Mouse (Mus musculus) limb, embryonic 14.5 days (tissue): ENCODE measurements at regions not wholly inside any gene's neighbourhood (a gene's known extent, or its start where the extent isn't known, plus 50 kb on each side); places are given as distances from the start of the nearest gene placed in this dataset.
A peak's percentile ranks its signal among the peaks of the same experiment; 100 is the strongest.

Experiments
- ATAC-seq: fragments of 200-750 bp; cut with Nextera tagmentation; 2 replicates; pipeline ENCODE4 v1.8.0; 2017; ENCODE audit warnings: low read depth, moderate number of reproducible peaks, moderate TSS enrichment; ENCODE audit not compliant: low FRiP score
- DNase-seq: peaks from one replicate; pipeline ENCODE4 v3.0.0-alpha.2; 2015; ENCODE audit warnings: low spot score
- H3K27ac ChIP-seq: fragments of 300-500 bp; sonication (generic); replicated peaks from 2 replicates; pipeline ENCODE4 v1.5.1; 2014; ENCODE audit warnings: low read depth, mild to moderate bottlenecking, low read length, moderate library complexity, mixed read lengths
- H3K27me3 ChIP-seq: fragments of 300-500 bp; sonication (generic); 2 replicates; pipeline ENCODE4 v1.6.1; 2014; ENCODE audit warnings: low read length, mixed read lengths; ENCODE audit not compliant: control insufficient read depth, insufficient read depth
- H3K36me3 ChIP-seq: fragments of 300-500 bp; sonication (generic); 2 replicates; pipeline ENCODE4 v1.6.1; 2014; ENCODE audit warnings: mild to moderate bottlenecking, low read length, moderate library complexity, mixed read lengths; ENCODE audit not compliant: control insufficient read depth, insufficient read depth
- H3K4me1 ChIP-seq: fragments of 300-500 bp; sonication (generic); 2 replicates; pipeline ENCODE4 v1.6.1; 2014; ENCODE audit warnings: antibody characterized with exemption, low read length, mixed read lengths; ENCODE audit not compliant: control insufficient read depth, insufficient read depth
- H3K4me2 ChIP-seq: fragments of 300-500 bp; sonication (generic); replicated peaks from 2 replicates; pipeline ENCODE4 v1.6.1; 2014; ENCODE audit warnings: low read depth, mild to moderate bottlenecking, low read length, moderate library complexity; ENCODE audit not compliant: severe bottlenecking
- H3K4me3 ChIP-seq: fragments of 300-500 bp; sonication (generic); replicated peaks from 2 replicates; pipeline ENCODE4 v1.5.1; 2014; ENCODE audit warnings: low read length
- H3K9ac ChIP-seq: fragments of 300-500 bp; sonication (generic); 2 replicates; pipeline ENCODE4 v1.6.1; 2014; ENCODE audit warnings: mild to moderate bottlenecking, low read depth, low read length, moderate library complexity; ENCODE audit not compliant: severe bottlenecking
- H3K9me3 ChIP-seq: fragments of 300-500 bp; sonication (generic); 2 replicates; pipeline ENCODE4 v1.6.1; 2016; ENCODE audit warnings: low read length; ENCODE audit not compliant: control insufficient read depth
- POLR2A ChIP-seq: fragments of 200-500 bp; IDR thresholded peaks from 2 replicates; pipeline ENCODE4 v1.8.0; 2012; ENCODE audit warnings: inconsistent platforms, mild to moderate bottlenecking, moderate library complexity, borderline replicate concordance; ENCODE audit not compliant: insufficient read depth, insufficient read length; ENCODE audit errors: extremely low read depth
- WGBS: fragments of 180-500 bp; shearing (Covaris S2); extraction: QIAGEN DNeasy Blood & Tissue Kit; methylation state at CpG from one replicate; pipeline ENCODE4 v1.1.7; 2014; 5-methylcytosine and 5-hydroxymethylcytosine counted together

- Histone ChIP-seq H3K9ac (no peak overlapping the region), H3K4me1 (no peaks in the 10 kb centered on the region), H3K4me2 (no peak overlapping the region), H3K4me3 (no peak overlapping the region), H3K9me3 (no peaks in the 10 kb centered on the region), H3K27ac (no peak overlapping the region), H3K36me3 (no peaks in the 10 kb centered on the region), H3K27me3 (no peaks in the 10 kb centered on the region)
- DNase-seq (peak; percentile 64), ATAC-seq (peak; percentile 68; the same call in 1 of the 2 replicates)
- 34% methylated on average over 4 of the region's 4 CpGs for WGBS
- TF ChIP-seq POLR2A: no peak
Measured at GRCm38 (mm10) chr2:115307248-115307647, 274.3 kb upstream of the BC052040 start.

- no peak for TF ChIP-seq POLR2A
- DNase-seq: no peak
- no peaks in the 10 kb centered on the region for H3K4me1 ChIP-seq
- no peaks in the 10 kb centered on the region for H3K27me3 ChIP-seq
- WGBS: 82% methylated on average over 4 of the region's 4 CpGs
- H3K4me3 ChIP-seq: no peak overlapping the region
- H3K4me2 ChIP-seq: no peak overlapping the region
- no peak overlapping the region for H3K9ac ChIP-seq
- ATAC-seq: no peak
- no peaks in the 10 kb centered on the region for H3K9me3 ChIP-seq
- H3K36me3 ChIP-seq: no peaks in the 10 kb centered on the region
- H3K27ac ChIP-seq: no peak overlapping the region
Measured at GRCm38 (mm10) chr2:115309856-115310631, 271.5 kb upstream of the BC052040 start.

GRCm38 (mm10) chr2:115318551-115318950 lies 263.0 kb upstream of the BC052040 start:
- H3K4me3 ChIP-seq: no peak overlapping the region
- H3K9me3 ChIP-seq: no peaks in the 10 kb centered on the region
- no peak for ATAC-seq
- no peak overlapping the region for H3K4me2 ChIP-seq
- H3K9ac ChIP-seq: no peak overlapping the region
- 51% methylated on average over 3 of the region's 3 CpGs for WGBS
- no peaks in the 10 kb centered on the region for H3K36me3 ChIP-seq
- H3K27me3 ChIP-seq: no peaks in the 10 kb centered on the region
- no peaks in the 10 kb centered on the region for H3K4me1 ChIP-seq
- no peak for TF ChIP-seq POLR2A
- H3K27ac ChIP-seq: no peak overlapping the region
- DNase-seq: peak; percentile 31

- DNase-seq (no peak), ATAC-seq (no peak)
- Histone ChIP-seq H3K4me2 (no peak overlapping the region), H3K9me3 (no peaks in the 10 kb centered on the region), H3K36me3 (no peaks in the 10 kb centered on the region), H3K27ac (no peak overlapping the region), H3K9ac (no peak overlapping the region), H3K4me3 (no peak overlapping the region), H3K4me1 (no peaks in the 10 kb centered on the region), H3K27me3 (no peaks in the 10 kb centered on the region)
- no peak for TF ChIP-seq POLR2A
- 25% methylated on average over 5 of the region's 5 CpGs for WGBS
Measured at GRCm38 (mm10) chr2:115322582-115322981, 258.9 kb upstream of the BC052040 start.

GRCm38 (mm10) chr2:115326526-115326925 lies 255.0 kb upstream of the BC052040 start:
- TF ChIP-seq POLR2A: no peak
- no peaks in the 10 kb centered on the region for H3K36me3 ChIP-seq
- no peak for DNase-seq
- H3K4me3 ChIP-seq: no peak overlapping the region
- no peaks in the 10 kb centered on the region for H3K27me3 ChIP-seq
- no peaks in the 10 kb centered on the region for H3K4me1 ChIP-seq
- WGBS: 63% methylated on average over 2 of the region's 2 CpGs
- ATAC-seq: no peak
- H3K4me2 ChIP-seq: no peak overlapping the region
- no peaks in the 10 kb centered on the region for H3K9me3 ChIP-seq
- H3K27ac ChIP-seq: no peak overlapping the region
- H3K9ac ChIP-seq: no peak overlapping the region
